Mouse (Mus musculus) right cerebral cortex, postnatal 25 days (tissue): ENCODE measurements around the gene Coro2a.

Source experiments
- DNase-seq: peaks from one replicate; pipeline ENCODE4 v3.0.0; 2022

The Coro2a gene

DNA sequence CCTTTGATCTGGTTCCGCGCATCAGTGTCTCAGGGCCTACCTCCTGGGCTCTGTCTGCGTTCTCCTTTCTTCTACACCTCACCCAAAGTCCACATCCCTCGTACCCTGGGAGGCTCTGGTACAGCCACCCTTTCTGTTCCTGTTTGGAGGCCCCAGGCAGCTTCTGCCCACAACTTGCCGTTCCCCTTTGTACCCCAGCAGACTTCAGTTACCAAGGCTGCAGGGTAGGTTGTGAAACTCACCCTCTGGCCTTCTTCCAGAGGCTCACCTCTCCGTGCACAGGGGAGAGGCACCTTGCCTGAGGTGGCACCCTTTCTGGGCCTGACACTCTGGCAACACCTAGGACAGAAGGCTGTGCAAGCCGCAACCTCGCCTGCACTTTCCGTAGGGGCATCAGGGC, 46.2 kb downstream of the Coro2a start:
- DNase-seq = no peak

DNA sequence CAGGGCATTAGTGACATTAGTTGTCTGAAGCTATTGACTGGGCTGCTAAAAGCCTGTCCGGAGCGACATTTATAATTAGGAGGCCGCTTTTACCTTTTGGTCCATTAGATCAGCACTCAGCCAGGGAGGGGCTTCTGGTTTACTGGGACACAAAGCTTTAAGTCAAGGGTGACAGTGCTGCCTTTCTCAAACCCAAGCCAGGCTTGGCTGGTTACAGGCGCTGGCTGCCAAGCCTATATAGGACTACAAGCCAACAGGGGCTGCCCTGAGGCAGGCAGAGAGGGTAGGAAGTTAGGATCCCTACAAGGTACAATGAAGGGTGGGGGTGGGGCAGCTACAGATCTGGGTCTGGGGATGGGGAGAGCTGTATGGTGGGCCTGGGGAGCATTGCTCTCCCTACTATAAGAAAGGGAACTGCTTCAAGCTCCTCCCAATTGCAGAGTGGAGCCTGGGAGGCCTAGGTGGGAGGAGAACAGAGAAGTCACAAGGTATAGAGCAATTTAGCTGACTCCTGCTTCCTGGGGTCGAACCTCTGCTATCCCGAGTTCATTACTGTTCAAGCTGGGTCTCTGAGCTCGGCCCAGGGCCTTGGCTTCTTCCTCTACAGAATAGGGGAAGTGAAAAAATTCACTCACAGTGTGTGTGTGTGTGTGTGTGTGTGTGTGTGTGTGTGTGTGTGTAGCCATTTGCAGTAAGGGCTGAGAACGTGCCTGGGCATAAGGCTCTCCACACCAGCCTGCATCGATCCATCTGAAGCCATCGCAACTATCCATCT, 47.5 kb downstream of the Coro2a start:
- DNase-seq = no peak

DNA sequence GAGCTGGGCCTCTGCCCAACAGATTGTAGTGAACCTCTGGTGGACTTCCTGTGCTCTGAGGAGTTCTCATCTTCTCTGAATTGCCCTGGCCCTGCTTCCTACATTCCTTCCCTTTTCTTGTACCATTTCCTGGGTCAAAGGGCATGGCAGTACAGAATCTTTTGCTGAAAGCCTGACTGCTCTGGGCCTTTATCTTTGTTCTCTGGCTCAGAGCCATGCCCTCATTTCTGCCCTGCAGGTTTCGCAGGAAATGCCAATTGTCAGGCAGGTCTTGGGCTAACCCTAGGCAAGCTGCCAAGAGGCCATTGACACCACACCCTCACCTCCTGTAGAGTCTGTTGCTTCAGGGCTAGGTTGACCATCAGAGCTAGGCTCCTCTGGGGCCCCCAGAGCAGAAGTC, 48.1 kb downstream of the Coro2a start:
- no peak for DNase-seq

DNA sequence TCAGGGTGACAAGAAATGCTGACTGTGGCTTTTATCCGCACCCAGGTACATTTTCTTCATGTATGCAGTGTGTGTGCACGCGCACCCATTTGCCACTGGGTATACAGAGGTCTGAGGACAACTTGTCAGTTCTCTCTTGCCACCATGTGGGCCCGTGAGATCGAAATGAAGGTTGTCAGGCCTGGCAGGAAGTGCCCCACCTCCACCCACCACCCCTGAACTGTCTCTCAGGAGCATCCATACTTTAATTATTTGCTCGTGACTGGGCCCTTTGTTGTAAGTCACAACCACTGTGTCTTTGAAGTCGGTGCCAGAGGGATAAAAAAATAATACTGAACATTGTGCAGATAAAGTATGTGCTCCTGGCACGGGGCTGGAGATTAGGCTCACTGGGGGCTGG, 51.6 kb downstream of the Coro2a start:
- no peak for DNase-seq

DNA sequence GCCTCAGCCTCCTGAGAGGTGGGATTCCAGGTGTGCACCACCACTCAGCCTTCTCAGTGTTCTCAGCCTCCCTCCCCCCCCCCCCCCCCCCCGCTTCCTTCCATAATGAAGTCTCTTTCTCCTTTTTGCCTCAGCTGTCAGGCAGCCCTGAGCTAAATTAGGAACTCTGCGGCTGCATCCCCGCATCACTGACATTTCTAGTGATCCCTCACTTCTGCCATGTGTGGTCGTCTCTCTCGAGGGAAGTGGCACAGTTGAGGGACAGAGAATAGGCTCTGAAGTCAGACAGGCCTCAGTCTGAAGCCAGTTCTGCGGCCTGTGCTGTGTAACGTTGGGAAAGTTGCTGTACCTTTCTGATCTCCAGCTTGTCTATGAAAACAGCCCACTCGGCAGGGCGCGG, 52.0 kb downstream of the Coro2a start:
- no peak for DNase-seq

DNA sequence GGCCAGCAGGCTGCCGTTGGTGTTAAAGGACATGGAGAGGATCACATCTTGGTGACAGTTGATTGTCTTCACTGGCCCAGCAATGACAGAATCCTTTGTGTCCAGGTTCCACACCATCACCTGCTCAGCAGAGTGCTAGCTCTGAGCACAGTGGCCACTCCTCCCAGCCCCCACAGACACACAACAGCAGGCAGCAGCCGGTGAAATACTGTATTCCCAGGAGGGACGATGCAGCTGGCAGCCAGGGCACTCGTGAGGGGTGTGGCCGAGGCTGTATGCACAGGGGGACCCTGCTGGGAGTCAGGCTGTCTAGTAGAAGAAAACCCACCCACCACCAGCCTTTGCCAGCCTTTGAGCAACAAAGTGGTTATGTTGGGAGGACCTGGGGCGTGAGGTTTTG, 55.3 kb downstream of the Coro2a start:
- no peak for DNase-seq

DNA sequence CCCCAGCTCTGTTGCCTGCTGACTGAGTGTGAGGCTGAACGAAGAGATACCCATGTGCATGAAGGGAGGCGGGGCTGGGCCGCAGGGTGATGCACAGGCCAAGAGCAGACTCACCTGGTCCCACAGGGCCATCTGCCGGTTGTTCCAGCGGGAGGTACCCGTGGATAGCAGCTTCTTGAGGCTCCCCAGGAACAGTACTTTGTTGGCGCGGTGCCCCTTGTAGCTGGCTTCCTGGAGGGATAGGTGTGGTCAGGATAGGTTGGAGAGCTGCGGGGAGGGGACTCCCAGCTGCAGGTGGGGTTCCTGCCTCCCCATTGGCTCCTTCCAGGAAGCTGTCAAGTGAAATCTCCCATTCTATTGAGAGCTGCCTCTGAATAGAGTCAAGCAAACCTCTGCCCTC, 56.5 kb downstream of the Coro2a start:
- no peak for DNase-seq

DNA sequence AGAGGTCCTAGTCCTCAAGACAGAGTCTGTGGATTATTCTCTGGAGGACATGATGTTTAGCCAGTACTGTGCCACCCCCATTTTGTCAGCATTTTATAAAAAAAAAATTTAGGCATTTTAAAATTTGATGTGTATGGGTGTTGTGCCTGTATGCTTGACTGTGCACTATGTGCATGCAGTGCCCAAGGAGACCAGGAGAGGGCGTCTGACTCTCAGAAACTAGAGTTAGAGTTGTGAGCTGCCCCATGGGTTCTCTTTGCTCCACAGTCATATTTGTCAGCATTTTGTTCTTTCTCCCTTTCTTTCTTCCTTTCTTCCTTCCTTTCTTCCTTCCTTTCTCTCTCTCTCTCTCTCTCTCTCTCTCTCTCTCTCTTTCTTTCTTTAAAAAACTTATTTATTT, 57.7 kb downstream of the Coro2a start:
- no peak for DNase-seq

DNA sequence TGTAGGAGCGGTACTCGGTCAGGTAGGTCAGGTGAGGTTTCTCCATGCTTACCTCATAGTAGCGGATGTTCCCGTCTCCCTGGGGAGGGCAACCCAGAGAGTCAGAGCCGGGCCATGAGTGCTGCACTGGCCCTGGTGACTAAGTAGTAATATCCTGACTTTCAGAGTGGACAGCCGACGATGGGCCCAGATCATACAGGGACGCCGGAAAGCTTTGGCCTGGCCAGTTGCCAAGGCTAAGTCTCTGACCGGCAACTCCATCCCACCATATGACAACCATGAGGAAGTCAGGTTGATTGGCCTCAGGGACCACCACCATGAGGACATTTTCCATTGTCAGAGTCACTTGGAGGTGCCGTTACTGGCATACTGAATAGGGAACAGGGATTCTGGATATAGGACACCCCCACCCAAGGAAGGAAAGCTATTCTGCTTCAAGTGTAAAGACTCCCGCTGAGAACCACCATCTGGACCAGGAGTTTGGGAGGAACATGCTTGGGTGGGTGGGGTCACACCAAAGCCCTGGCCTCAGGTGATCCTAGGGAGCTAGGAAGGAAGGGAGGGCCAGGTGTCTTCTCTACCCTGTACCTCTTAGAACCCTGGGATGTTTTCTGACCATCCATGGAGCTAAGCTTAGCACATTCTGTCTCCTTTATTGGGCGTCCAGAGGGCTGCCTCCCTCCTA, 58.5 kb downstream of the Coro2a start:
- no peak for DNase-seq

DNA sequence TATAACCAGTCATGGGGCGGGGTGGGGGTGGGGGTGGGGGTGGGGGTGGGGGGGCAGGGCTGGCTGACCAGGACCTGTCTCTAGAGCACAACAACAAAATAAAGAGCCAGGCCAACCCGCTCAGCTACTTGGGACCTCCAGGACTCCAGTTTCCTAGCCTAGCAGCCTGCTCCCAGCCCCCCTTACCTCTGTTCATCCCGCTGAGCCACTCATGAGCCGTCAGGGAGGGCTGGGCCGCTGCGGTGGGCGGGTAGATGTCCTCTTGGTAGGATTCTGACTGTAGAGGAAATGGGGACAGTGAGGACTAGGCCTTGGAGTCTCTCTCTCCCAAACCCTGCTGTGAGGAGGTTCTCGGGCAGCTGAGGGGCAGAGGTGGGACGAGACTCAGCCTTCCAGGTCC, 60.3 kb downstream of the Coro2a start:
- DNase-seq = no peak

DNA sequence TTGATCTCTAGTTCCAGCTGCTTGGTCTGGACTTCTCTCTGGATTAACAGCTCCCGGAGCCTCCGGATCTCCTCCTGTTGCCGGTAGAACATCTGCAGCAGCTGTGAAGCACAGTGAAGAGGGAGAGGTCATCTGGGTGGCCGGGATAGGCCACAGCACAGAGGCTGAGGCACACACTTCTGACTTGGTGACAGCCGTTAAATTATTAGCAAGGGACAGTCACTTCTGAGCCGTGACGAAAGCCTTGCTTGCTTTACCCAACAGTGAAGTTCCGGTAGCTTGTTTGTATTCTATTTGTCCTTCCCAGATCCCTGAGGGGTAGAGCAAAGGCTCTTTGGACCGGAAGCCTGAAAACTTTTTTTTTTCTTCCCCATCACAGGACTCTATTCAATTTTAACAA, 62.8 kb downstream of the Coro2a start:
- DNase-seq = no peak

DNA sequence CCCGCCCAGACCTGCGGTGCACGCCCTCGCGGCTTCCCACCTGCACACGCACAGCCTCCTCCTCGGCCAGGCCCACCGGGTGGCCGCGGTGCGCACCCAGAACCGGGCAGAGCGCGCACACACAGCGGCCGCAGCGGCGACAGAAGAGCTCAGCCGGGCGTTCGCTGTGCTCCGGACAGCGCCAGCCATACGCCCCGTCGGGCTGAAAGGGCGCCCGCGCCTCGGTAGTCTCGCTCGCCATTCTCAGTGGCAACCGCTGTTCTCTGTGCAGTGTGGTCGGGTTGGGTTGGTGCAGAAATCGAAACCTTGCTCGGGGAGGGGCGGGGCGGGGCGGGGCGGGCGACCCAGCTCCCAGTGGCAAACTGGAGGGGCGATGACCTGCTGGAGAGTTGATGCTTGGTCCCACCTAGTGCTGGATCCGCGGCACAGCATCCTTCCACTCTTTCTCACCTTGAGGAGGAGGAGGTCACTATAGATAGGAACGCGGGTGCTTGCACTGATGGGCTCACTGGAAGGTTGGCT, 66.1 kb downstream of the Coro2a start, which contains the start of gene Trim14:
Trim14 (minus strand) TSS at position 302 of the 522 bp plus-strand sequence.
- DNase-seq = no peak

DNA sequence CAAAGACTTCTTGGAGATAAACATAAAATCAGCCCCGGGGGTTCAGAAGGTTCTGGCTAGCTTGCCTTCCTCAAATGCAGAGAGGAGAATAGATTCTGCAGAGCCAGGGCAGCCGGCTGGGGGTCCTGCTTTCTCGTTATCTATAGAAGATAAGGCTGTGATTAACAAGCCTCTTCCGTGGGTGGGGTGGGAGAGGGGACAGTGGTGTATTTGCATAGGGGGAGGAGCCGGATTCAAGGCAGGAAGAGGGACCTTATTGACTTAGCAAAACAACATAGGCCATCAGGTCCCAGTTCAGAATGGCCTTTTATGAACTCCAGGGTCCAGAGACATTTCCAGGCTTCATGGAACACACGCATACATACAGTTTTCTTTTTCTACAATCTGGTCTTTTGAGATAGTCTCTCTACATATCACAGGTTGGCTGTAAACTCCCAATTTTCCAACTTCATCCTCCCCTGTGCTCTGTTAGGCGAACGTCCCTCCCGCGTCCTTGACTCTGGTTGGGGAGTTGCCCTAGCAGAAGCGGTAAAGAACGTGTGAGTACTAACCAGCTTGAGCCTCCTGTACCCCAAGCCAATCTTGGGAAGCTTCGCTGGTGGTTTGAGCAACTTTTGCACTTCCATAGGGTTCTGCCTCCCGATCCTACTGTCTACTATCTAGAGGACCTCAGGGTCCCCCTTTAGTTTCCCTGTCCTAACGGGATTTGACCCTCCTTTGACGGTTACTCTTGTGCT, 66.7 kb downstream of the Coro2a start:
- DNase-seq = no peak

DNA sequence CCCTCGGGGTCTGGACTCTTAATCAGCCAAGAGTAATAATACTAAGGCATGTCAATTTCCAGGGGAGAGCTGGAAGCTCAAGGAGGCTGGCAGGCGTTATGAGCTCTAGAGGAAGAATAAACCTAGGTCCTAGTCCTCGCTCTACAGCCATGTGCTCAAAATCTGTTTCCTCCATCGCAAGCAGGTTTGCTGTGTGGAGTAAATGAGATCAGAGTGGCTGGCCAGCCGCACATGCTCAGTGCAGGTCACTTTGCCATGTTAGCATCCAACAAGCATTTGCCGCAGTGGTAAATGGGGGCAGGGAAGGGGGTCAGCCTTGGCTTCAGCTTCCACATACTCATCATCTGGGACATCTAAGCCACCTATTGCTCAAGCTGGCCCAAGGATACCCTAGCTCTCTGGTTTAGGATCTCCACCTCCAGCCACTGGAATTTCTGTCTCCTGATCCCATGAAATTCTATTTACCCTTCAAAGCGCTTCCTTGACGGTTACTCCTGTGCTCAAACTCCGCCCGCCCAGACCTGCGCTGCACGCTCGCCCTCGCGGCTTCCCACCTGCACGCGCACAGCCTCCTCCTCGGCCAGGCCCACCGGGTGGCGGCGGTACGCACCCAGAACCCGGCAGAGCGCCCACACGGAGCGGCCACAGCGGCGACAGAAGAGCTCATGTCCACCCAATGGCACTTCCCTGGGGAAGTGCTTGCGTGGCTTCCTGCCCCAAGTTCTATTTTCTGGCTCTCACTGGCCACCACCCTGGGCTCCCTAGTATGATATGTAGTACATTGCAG, 67.9 kb downstream of the Coro2a start:
- no peak for DNase-seq

DNA sequence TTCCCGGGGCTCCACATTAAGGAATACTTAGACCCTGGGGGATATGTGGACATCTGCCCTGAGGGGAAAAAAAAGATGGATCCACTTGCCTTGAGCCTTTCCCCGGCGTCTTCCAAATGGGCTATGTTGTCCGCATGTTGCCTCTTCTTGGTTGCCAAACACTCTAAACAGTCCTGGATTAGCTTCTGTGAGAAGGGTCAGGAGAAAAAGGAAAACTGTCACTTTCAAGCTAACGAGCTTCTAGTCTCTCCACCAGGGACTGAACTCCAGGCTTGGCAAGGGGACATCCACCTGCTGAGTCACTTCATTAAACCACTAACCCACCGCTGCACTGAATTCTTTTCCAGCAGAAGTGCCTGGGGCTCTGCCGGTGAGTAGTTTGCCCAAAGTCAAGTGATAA, 69.1 kb downstream of the Coro2a start:
- no peak for DNase-seq

DNA sequence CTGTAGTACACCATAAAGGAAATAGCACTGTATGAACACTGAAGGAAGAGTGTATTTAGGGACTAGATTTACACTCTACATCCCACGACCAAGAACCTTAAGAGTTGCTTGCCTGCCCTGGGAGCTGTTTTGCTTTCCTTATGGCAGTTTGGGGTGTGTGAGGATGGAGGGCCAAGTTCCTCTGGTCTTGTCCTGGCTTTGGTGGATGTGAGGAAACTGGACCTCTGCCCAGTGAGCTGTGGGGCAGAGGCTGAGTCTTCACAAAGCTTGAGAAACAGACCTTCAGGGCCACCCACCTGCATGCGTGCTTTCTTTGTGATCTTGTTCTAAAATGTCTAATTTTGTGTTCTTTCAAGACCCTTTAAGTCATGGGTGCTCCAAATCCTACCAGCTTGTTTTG, 69.5 kb downstream of the Coro2a start:
- no peak for DNase-seq

DNA sequence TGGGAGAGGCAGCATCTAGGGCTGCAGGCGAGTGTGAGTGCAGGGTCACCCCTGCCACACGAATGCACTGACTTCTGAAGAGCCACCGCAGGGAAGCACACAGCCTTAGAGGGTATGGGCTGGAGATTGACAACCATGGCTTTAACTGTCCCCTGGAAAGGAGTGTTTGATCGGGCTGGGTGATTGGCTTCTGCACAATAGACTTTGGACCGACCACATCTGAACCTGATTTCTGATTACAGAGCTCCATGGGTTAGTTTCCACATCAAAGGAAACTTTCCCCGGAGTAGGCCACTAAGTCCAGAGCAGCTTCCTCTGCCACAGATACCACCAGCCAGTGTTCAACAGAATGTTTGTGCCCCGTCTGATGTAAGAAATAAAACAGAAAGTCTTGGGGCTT, 72.3 kb downstream of the Coro2a start:
- no peak for DNase-seq

DNA sequence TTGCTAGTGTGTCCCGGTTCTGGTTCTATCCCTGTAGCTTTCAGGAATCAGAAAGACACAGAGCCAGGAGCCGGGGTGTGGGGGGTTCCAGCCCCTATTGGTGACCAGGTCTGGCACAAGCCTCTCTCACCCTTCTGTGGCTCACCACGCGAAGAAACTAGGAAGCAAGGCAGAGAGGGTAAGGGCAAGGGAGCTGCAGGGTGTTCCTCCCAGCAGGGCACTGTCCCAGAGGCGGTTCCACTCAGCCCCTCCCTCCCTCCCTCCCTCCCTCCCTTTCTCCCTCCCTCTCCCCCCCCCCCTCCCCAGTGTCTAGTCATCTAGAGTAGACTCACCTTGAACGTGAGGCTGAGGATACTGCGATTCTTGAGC, 74.5 kb downstream of the Coro2a start:
- DNase-seq = no peak

DNA sequence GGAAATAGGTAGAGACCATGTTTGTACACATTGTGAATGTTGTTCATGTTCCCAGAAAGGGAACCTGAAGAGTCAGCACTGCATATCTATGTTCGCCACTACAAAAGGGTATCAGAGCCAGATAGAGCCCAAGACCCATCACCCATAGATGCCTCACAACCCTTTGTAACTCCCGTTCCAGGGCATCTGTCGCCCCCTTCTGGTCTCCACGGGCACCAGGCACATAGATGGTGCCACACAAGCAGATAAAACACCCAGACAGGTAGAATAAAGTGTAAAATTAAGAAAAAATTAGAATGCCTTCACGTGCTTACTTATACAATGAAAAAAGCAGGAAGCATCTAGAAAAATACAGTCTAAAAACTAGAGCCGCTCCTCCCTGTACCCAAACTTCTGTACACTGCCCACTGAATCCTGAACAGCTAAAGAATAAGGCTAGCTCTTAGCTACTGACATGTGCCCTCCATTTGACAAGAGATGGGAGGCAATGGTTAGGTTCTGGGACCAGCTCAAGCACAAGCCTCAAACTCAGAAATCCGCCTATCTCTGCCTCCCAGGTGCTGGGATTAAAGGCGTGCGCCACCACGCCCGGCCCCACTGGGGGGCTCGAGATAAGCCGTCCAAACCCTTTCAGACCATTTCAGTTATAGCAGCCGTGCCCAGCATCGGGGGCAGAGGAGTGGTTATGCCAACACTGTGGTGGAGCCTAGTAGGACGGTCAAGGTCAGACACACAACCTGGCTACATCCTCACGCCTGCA, 75.0 kb downstream of the Coro2a start:
- DNase-seq = no peak

DNA sequence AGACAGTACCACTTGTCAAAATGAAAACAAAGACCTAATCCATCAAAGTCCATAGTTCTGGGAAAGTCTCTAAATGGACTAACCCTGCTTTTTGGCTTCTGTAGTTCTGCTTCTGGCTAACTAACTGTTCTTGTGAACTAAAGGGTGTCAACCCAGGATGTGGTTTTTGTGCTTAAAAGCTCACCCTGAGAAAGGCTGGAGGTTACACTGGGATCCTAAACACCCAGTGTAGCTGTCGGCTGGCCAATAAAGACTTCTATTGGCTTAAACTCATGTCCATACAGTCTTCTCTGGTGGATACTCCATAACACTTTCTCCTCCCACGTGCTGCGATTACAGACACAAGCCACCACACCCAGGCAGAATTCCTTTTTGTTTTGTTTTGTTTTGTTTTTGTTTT, 75.8 kb downstream of the Coro2a start:
- no peak for DNase-seq

DNA sequence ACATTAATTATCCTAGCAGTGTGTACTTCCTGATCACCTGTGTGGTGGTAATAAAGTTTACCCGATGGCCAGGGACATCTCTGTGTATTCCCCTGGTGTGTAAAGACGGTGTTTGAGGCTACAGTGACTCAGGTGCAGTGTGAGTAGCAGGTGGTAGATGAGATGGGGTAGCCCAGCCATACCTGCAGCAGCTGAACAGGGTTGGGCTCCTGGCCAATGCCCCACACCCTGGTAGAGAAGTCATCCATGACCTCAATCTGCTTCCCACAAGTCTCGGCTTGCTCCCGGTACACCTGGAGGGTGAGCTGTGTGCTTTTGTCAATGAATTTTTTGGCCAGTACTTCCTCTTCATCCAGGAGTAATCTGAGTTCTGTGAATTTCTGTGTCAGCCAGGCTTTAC, 78.7 kb downstream of the Coro2a start:
- DNase-seq = no peak

DNA sequence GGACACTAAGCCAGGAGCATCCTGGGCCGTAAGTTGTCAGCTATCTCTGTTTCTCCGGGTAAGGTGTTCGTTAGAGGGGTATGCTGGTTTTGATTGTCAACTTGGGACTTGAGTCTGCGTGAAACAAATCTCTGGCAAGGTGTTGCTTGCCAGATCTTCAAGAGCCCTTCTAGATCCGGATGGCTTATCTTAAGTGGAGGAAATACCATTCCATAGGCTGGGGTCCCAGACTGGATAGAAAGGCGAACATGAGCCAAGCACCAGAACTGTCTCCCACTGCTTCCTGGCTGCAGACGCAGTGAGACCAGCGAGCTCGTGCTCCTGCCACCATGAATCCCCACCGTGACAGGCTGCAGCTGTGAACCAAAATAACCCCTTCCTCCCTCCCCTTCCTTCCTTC, 80.5 kb downstream of the Coro2a start:
- DNase-seq = no peak
